Mouse (Mus musculus) testis, adult 2 months (tissue): ENCODE data around the gene Maml3.

Experiments
- CTCF ChIP-seq: fragments of 200-500 bp; IDR thresholded peaks from 2 replicates; pipeline ENCODE4 v1.5.1; 2012; ENCODE audit warnings: low read depth, mild to moderate bottlenecking, inconsistent platforms, low read length, moderate library complexity; ENCODE audit not compliant: control insufficient read depth, insufficient read depth, insufficient replicate concordance
- POLR2A ChIP-seq: fragments of 200-500 bp; IDR thresholded peaks from 2 replicates; pipeline ENCODE4 v1.6.1; 2012; ENCODE audit warnings: low read depth, mild to moderate bottlenecking, inconsistent platforms, low read length, moderate library complexity; ENCODE audit not compliant: control insufficient read depth

DNA sequence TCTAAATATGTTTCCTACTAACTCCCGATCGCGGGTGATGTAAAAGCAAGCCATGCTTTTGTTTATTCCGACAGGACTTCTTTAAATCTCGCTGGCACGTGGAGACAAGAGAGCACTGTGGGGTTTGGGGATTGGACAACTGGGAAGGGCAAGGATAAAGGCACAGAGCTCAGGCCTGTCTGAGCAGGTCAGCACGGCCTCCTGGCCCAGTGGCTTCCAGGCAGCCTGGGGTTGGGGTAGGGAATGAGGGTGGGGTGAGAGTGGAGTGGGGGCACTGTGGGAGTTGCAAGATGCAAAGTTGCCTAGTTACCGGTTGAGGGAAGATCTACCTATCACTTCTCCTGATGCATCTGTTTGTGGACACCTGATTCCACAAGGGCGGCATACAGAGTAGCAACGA lies 250.7 kb downstream of the Maml3 start:
- no peak for TF ChIP-seq CTCF
- TF ChIP-seq POLR2A, result no peak
